Mouse (Mus musculus) mature B cell (primary cell): ENCODE measurements at regions not wholly inside any gene's neighbourhood (a gene's known extent, or its start where the extent isn't known, plus 50 kb on each side); places are given as distances from the start of the nearest gene placed in this dataset.

ENCODE experiments used
- in situ Hi-C: fragments of 300-500 bp; cut with MboI; formaldehyde crosslinking; loops from 2 replicates; pipeline ENCODE4 v1.14.3; 2019

- in situ Hi-C loops: no loop called here
These were observed 70.8 kb upstream of the Picalm start for GRCm38 (mm10) chr7:90059249-90059628.

DNA sequence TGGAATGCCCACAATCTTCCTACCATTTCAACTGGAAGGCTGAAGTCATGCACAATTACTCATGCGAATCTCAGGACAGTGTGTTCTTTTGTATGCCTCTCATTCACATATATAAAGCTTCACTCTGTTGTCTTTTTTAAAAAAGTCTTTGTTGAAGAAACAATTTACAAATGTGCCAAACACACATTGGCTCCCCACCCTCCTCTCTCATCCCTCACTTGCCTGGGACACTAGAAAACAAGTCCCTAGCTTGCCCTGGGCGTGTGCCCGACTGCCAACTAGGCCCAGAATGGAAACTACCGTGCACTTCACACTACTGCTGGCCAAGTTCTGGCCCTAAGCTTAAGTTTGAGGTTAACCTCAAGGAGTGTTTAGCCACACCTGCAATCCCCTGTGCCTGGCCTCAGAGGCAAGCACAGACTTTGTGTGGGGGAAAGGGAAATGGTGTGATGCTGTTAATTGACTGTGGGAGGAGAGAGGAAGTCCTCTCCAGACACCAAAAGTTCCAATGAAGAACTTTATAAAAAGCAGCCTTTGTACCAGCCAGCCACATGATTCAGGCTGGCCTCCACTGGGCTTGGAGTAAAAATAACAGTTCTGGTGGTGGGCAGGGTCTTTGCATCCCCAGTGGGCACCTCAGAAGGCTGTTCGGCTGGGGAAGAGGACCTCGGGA lies 70.2 kb upstream of the Picalm start:
- in situ Hi-C loops: no loop called here

- in situ Hi-C loops: no loop called here
These were observed 69.5 kb upstream of the Picalm start for GRCm38 (mm10) chr7:90060343-90061175.

GRCm38 (mm10) chr7:90061701-90062100 lies 68.3 kb upstream of the Picalm start:
- in situ Hi-C loops: no loop called here

- in situ Hi-C loops: no loop called here
These were observed 67.1 kb upstream of the Picalm start for GRCm38 (mm10) chr7:90062874-90063273.

DNA sequence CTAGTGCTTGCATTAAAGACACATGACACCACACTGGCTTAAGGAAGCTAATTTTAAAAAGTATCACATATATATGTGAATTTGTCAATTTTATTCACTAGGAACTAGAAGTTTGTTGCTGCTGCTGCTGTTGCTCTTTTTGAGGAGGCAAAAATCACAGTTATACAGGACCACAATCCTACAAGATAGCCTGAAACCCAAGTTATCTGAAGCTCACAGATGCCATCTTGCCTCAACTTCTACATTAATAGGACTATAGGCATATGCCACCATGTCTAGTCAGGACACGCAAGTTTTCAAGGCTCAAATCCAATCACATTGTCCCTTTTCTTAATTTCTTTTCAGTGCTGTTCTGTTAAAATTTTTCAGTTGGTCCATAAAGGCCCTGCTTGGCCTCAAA lies 65.8 kb upstream of the Picalm start:
- in situ Hi-C loops: no loop called here

GRCm38 (mm10) chr7:90065269-90065955 lies 64.6 kb upstream of the Picalm start:
- in situ Hi-C loops: no loop called here

DNA sequence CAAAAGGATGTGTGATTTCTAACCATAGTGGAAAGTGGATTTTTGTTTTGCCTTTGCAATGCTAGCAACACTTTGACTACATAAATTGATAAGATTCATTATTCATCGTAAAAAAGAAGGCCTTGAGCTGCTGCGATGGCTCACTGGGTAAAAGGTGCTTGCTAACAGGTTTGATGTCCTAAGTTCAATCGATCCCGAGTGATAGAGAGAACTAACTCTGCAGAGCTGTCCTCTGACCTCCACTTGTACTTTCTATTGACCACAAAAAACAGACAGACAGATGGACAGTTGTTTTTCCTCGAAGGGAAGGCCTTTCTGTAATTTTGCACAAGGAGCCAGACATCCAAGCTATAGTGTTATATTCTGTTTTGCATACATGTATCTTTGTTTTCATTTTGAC lies 63.7 kb upstream of the Picalm start:
- in situ Hi-C loops: no loop called here

- in situ Hi-C loops: no loop called here
These were observed 61.9 kb upstream of the Picalm start for GRCm38 (mm10) chr7:90067961-90068665.

GRCm38 (mm10) chr7:90070267-90070666 lies 59.7 kb upstream of the Picalm start:
- in situ Hi-C loops: no loop called here

GRCm38 (mm10) chr7:90073865-90074264 lies 56.1 kb upstream of the Picalm start:
- in situ Hi-C loops: no loop called here

DNA sequence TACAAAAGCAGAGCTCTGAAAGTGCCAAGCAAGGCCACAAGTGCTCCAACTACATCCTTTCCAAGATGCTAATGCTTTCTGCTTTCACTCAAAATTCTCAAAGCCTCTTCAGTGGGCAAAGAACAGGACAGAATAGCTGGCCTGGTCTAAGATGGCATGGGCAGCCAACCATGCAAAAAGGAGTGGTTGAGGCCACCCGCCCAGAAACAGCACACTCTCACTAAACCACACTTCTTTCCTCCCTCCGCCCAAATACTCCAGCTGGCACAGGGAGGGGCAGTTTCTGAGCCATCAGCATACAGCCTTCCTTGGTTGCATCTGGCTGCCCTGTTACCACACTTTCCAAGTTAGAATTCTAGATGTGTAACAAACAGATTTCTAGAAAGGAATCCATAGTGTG lies 55.4 kb upstream of the Picalm start:
- in situ Hi-C loops: no loop called here

- in situ Hi-C loops: no loop called here
These were observed 52.4 kb upstream of the Picalm start for GRCm38 (mm10) chr7:90077565-90077964.

GRCm38 (mm10) chr7:90080083-90080772 lies 49.8 kb upstream of the Picalm start:
- in situ Hi-C loops: no loop called here
